8 mouse cellular contexts compared by ENCODE assay signal in the genomic region with DNA sequence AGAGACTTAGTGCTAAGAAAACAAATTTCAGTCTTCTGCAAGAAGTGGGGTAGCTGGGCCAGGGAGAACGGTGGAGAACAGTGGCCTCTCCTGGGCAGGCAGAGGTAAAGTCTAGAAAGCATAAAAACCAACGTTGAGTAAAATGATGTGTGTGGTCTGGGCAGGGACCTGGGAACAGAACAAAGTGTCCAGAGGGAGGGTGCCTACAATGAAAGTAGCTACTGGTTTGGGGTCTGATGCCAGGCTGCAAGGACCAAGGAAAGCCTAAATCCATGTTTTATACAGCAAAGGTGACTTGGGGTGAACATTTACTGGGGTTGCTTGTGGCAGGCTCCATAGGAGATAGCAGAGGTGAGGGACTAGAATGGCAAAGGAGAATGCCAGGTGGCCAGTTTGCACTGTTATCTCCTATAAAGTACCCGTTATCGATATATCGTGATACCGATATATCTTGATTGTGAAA.
DNase-seq lines count a peak whose midpoint lies in the region; ATAC-seq and TF ChIP-seq lines count a peak whose summit lies in the region.

No protein-coding gene starts in this region.

- no peaks in the 10 kb centered on the region for H3K27me3 ChIP-seq in intestine, postnatal 0 days (replicated peaks; ENCODE audit: control insufficient read depth, insufficient read depth, low read length)
- no peaks in the 10 kb centered on the region for H3K27me3 ChIP-seq in limb, embryonic 11.5 days (ENCODE audit: control insufficient read depth, insufficient read depth, low read length)
- no peaks in the 10 kb centered on the region for H3K27me3 ChIP-seq in midbrain, embryonic 10.5 days (ENCODE audit: low read depth, poor library complexity, severe bottlenecking)
- no peaks in the 10 kb centered on the region for H3K27me3 ChIP-seq in splenic B cell, adult 2 months (ENCODE audit: control insufficient read depth, insufficient read depth, low read length, poor library complexity, severe bottlenecking)

- no peak overlapping the region for H3K9ac ChIP-seq in intestine, postnatal 0 days (ENCODE audit: low read depth, low read length)
- H3K9ac ChIP-seq in limb, embryonic 11.5 days (ENCODE audit: low read length) = no peak overlapping the region

- WGBS in intestine, postnatal 0 days = 27% methylated on average over 6 of the region's 6 CpGs
- WGBS in limb, embryonic 11.5 days = 44% methylated on average over 6 of the region's 6 CpGs
- WGBS in midbrain, embryonic 10.5 days = 38% methylated on average over 6 of the region's 6 CpGs

- ATAC-seq in intestine, postnatal 0 days = no peak
- ATAC-seq in limb, embryonic 11.5 days (ENCODE audit: insufficient number of reproducible peaks, low FRiP score, low TSS enrichment, low read depth) = no peak

- no peak overlapping the region; the same call in 1 of the 2 replicates for H3K4me2 ChIP-seq in intestine, postnatal 0 days (replicated peaks; ENCODE audit: low read depth)
- peak overlapping the region; percentile 87; the same call in 1 of the 2 replicates for H3K4me2 ChIP-seq in limb, embryonic 11.5 days (ENCODE audit: low read depth, severe bottlenecking)

- H3K4me3 ChIP-seq in intestine, postnatal 0 days (ENCODE audit: low read depth, low read length) = no peak overlapping the region
- no peak overlapping the region for H3K4me3 ChIP-seq in limb, embryonic 11.5 days (ENCODE audit: low read depth, low read length)
- H3K4me3 ChIP-seq in midbrain, embryonic 10.5 days = peak overlapping the region; percentile 73; the same call in 1 of the 2 replicates

- no peak overlapping the region for H3K27ac ChIP-seq in intestine, postnatal 0 days (ENCODE audit: low read depth, low read length)
- H3K27ac ChIP-seq in limb, embryonic 11.5 days (replicated peaks; ENCODE audit: low read depth, low read length) = peak overlapping the region; percentile 65
- peak overlapping the region; percentile 89; the same call in 1 of the 2 replicates for H3K27ac ChIP-seq in midbrain, embryonic 10.5 days (replicated peaks)

- DNase-seq in ovary, postnatal 36 days (ENCODE audit: low spot score) = peak; percentile 49
- DNase-seq in ovary, postnatal 10 days (ENCODE audit: low spot score) = no peak
- DNase-seq in cerebellum, postnatal 10 days = peak; percentile 72 to 73
- peak; percentile 27 to 48 for DNase-seq in gastrocnemius, postnatal 36 days
- peak; percentile 53 for DNase-seq in limb, embryonic 11.5 days (ENCODE audit: low spot score)
- no peak for DNase-seq in midbrain, embryonic 10.5 days (ENCODE audit: low spot score)
- peak; percentile 52 for DNase-seq in splenic B cell, adult 2 months (ENCODE audit: low read depth, low spot score)

- TF ChIP-seq CTCF in intestine, postnatal 0 days (IDR thresholded peaks at IDR 0.05; ENCODE audit: low read depth) = peak; percentile 74

- no peaks in the 10 kb centered on the region for H3K9me3 ChIP-seq in intestine, postnatal 0 days (ENCODE audit: control insufficient read depth)
- no peaks in the 10 kb centered on the region for H3K9me3 ChIP-seq in limb, embryonic 11.5 days (ENCODE audit: control insufficient read depth, low read length)
- no peaks in the 10 kb centered on the region for H3K9me3 ChIP-seq in midbrain, embryonic 10.5 days (replicated peaks)

- H3K36me3 ChIP-seq in intestine, postnatal 0 days (ENCODE audit: control insufficient read depth, insufficient read depth) = no peaks in the 10 kb centered on the region
- no peaks in the 10 kb centered on the region for H3K36me3 ChIP-seq in limb, embryonic 11.5 days (ENCODE audit: control insufficient read depth, insufficient read depth, low read length)
- no peaks in the 10 kb centered on the region for H3K36me3 ChIP-seq in midbrain, embryonic 10.5 days
- H3K36me3 ChIP-seq in splenic B cell, adult 2 months (ENCODE audit: control insufficient read depth, insufficient read depth, low read length, poor library complexity, severe bottlenecking) = no peaks in the 10 kb centered on the region

- intact Hi-C loops in gastrocnemius, postnatal 36 days (cut with DNase I) = loop anchor here (5.0 kb wide), 1 partner anchor 41 kb away; no protein-coding TSS in a partner anchor

- no peaks in the 10 kb centered on the region for H3K4me1 ChIP-seq in intestine, postnatal 0 days (replicated peaks; ENCODE audit: control insufficient read depth, insufficient read depth, low read length)
- peaks cover 19% of the 10 kb centered on the region for H3K4me1 ChIP-seq in limb, embryonic 11.5 days (ENCODE audit: control insufficient read depth, insufficient read depth, low read length)
- peaks cover 46% of the 10 kb centered on the region for H3K4me1 ChIP-seq in midbrain, embryonic 10.5 days

Comparison
In these comparisons a context has a peak if more than half of its experiments do, and no peak if none do; other contexts are left out.
1. DNase-seq: peak in ovary, postnatal 36 days (single experiment), cerebellum, postnatal 10 days (2 of 2), gastrocnemius, postnatal 36 days (2 of 2), limb, embryonic 11.5 days (single experiment) and splenic B cell, adult 2 months (single experiment); none in ovary, postnatal 10 days (single experiment) and midbrain, embryonic 10.5 days (single experiment).